Mouse (Mus musculus): ENCODE results near the gene E2f4. TPM values are rescaled to one million over a fixed set of nuclear protein-coding genes. Genes with fewer than 3 reads are reported as not detected.

Gene E2f4
- total and polyA plus RNA-seq, 3 experiments: 39.9 to 198 (median 51.0) TPM

- TF ChIP-seq RCOR1 (conservative IDR thresholded peaks at IDR 0.05; ENCODE audit: low read depth, low read length): no peak
- TF ChIP-seq ZKSCAN1 (IDR thresholded peaks at IDR 0.05; ENCODE audit: borderline replicate concordance, low read depth, low read length): no peak
- TF ChIP-seq E2F4 (IDR thresholded peaks at IDR 0.05; ENCODE audit: insufficient replicate concordance, low read depth, low read length): no peak
- no peak for TF ChIP-seq MAZ (IDR thresholded peaks at IDR 0.05; ENCODE audit: low read depth, low read length)
- TF ChIP-seq PAX5 (IDR thresholded peaks at IDR 0.05; ENCODE audit: low read length): no peak
- no peak for TF ChIP-seq NELFE (IDR thresholded peaks at IDR 0.05; ENCODE audit: low read depth, low read length)
- TF ChIP-seq HCFC1 (IDR thresholded peaks at IDR 0.05; ENCODE audit: low read depth, low read length): no peak
- peak; percentile 53; the same call in 1 of the 2 replicates for TF ChIP-seq JUND (conservative IDR thresholded peaks at IDR 0.05; ENCODE audit: low read depth, low read length)
- no peak for TF ChIP-seq TCF12 (IDR thresholded peaks at IDR 0.05; ENCODE audit: low read depth, low read length)
- TF ChIP-seq TBP (conservative IDR thresholded peaks at IDR 0.05; ENCODE audit: low read depth, low read length): no peak
- TF ChIP-seq ETS1 (conservative IDR thresholded peaks at IDR 0.05; ENCODE audit: low read depth, low read length): peak; percentile 71
- no peak for TF ChIP-seq ZC3H11A (IDR thresholded peaks at IDR 0.05; ENCODE audit: low read depth, low read length)
- 0 out of 2 replicates have a peak, but pooled peaks have one; percentile 22 for TF ChIP-seq KAT2A (IDR thresholded peaks at IDR 0.05; ENCODE audit: insufficient replicate concordance, low read length)
- TF ChIP-seq CHD2 (IDR thresholded peaks at IDR 0.05; ENCODE audit: low read length): peak; percentile 81
- TF ChIP-seq MXI1 (IDR thresholded peaks at IDR 0.05; ENCODE audit: low read depth, low read length): no peak
- no peak for TF ChIP-seq NRF1 (IDR thresholded peaks at IDR 0.05; ENCODE audit: low read depth, low read length)
- TF ChIP-seq MYC (IDR thresholded peaks at IDR 0.05; ENCODE audit: low read depth, low read length): no peak
- TF ChIP-seq EP300 (IDR thresholded peaks at IDR 0.05; ENCODE audit: low read length): peak; percentile 83
- TF ChIP-seq CTCF (conservative IDR thresholded peaks at IDR 0.05 in 1 of 2, IDR thresholded peaks at IDR 0.05 in 1 of 2; ENCODE audit: low read depth in 2 of 2, low read length in 2 of 2): no peak
- TF ChIP-seq ZNF384 (IDR thresholded peaks at IDR 0.05; ENCODE audit: low read depth, low read length): no peak
- TF ChIP-seq UBTF (IDR thresholded peaks at IDR 0.05; ENCODE audit: low read depth, low read length): no peak
- TF ChIP-seq BHLHE40 (IDR thresholded peaks at IDR 0.05; ENCODE audit: low read depth, low read length): no peak
- TF ChIP-seq USF1 (IDR thresholded peaks at IDR 0.05; ENCODE audit: low read depth, low read length): no peak
- TF ChIP-seq ELF1 (IDR thresholded peaks at IDR 0.05; ENCODE audit: low read depth, low read length): 0 out of 2 replicates have a peak, but pooled peaks have one; percentile 23
- TF ChIP-seq ZMIZ1 (IDR thresholded peaks at IDR 0.05; ENCODE audit: low read depth, low read length): no peak
- TF ChIP-seq MAX (IDR thresholded peaks at IDR 0.05; ENCODE audit: low read length): no peak
- no peak for TF ChIP-seq CHD1 (IDR thresholded peaks at IDR 0.05; ENCODE audit: low read depth, low read length)
- no peak for TF ChIP-seq RAD21 (IDR thresholded peaks at IDR 0.05; ENCODE audit: low read depth, low read length)
- TF ChIP-seq USF2 (conservative IDR thresholded peaks at IDR 0.05; ENCODE audit: low read depth, low read length): no peak
- TF ChIP-seq POLR2AphosphoS2 (IDR thresholded peaks at IDR 0.05; ENCODE audit: low read depth, low read length): no peak
- no peak for TF ChIP-seq MAFK (IDR thresholded peaks at IDR 0.05; ENCODE audit: insufficient replicate concordance, low read length)
- no peak for TF ChIP-seq SIN3A (IDR thresholded peaks at IDR 0.05; ENCODE audit: low read length)
- no peak for TF ChIP-seq POLR2A (IDR thresholded peaks at IDR 0.05; ENCODE audit: low read depth, low read length)
- TF ChIP-seq MEF2A (IDR thresholded peaks at IDR 0.05; ENCODE audit: borderline replicate concordance, low read depth, low read length): 0 out of 2 replicates have a peak, but pooled peaks have one; percentile 26
- TF ChIP-seq SMC3 (IDR thresholded peaks at IDR 0.05; ENCODE audit: low read depth, low read length): no peak
- TF ChIP-seq GABPA (IDR thresholded peaks at IDR 0.05; ENCODE audit: insufficient replicate concordance, low read depth, low read length): no peak
- peak; percentile 65; the same call in 1 of the 2 replicates for TF ChIP-seq IRF4 (IDR thresholded peaks at IDR 0.05; ENCODE audit: low read depth, low read length)
- TF ChIP-seq JUN (IDR thresholded peaks at IDR 0.05; ENCODE audit: insufficient read depth, low read depth, low read length): peak; percentile 68
- Histone ChIP-seq H3K27ac (ENCODE audit: insufficient read depth, low read depth) (no peak overlapping the region), H3K9ac (ENCODE audit: insufficient read depth, low read depth) (no peak overlapping the region), H3K36me3 (replicated peaks in 1 of 2; ENCODE audit: control insufficient read depth in 1 of 2, insufficient read depth in 1 of 2, low read length in 1 of 2) (no peaks in the 10 kb centered on the region), H3K4me2 (ENCODE audit: insufficient read depth, low read depth, poor library complexity, severe bottlenecking) (peak overlapping the region; percentile 37; the same call in 1 of the 2 replicates), H3K79me2 (replicated peaks; ENCODE audit: control insufficient read depth, extremely low read depth, insufficient read depth, poor library complexity, severe bottlenecking) (no peaks in the 10 kb centered on the region; the same call in 1 of the 2 replicates), H3K9me3 (replicated peaks; ENCODE audit: low read length) (no peaks in the 10 kb centered on the region), H3K4me1 (ENCODE audit: control insufficient read depth in 1 of 2, insufficient read depth in 2 of 2) (peaks cover 15 to 39% of the 10 kb centered on the region in 2 experiments), H3K27me3 (replicated peaks) (peaks cover 16% of the 10 kb centered on the region), H3K4me3 (replicated peaks in 1 of 3; ENCODE audit: low read depth in 2 of 3, low read length in 2 of 3, poor library complexity in 1 of 3) (no peak overlapping the region)
- DNase-seq (ENCODE audit: extremely low read depth): peak; percentile 68
- dilution Hi-C loops (cut with MboI; ENCODE audit: extremely low pct_ligation_motif_present, extremely low pct_unique_long_range_greater_than_20kb, low sequenced_read_pairs) (no loop called here), in situ Hi-C loops (cut with MboI; ENCODE audit: low pct_ligation_motif_present, low pct_unique_long_range_greater_than_20kb, low sequenced_read_pairs) (no loop called here)
These were observed 47.9 kb downstream of the E2f4 start for GRCm38 (mm10) chr8:105345061-105345975.

All from CH12.LX (cell line).